Mouse (Mus musculus): Measurements from ENCODE around the gene Cblb. TPM values are rescaled to one million over a fixed set of nuclear protein-coding genes. Genes with fewer than 3 reads are reported as not detected.

Gene Cblb
- polyA plus RNA-seq, 1 experiment: 1.2 TPM

- no peak overlapping the region for H3K4me3 ChIP-seq (replicated peaks)
- peaks cover 47% of the 10 kb centered on the region for H3K4me1 ChIP-seq
- no peak for TF ChIP-seq GATA1 (IDR thresholded peaks at IDR 0.05; ENCODE audit: borderline replicate concordance, low read length)
- TF ChIP-seq FLI1 (IDR thresholded peaks at IDR 0.05; ENCODE audit: low read length): no peak
These were observed 3.3 kb downstream of the Cblb start for GRCm38 (mm10) chr16:52034356-52034755.

GRCm38 (mm10) chr16:52036295-52036694 lies 5.3 kb downstream of the Cblb start:
- H3K36me3 ChIP-seq (replicated peaks; ENCODE audit: low read length): peaks cover 35% of the 10 kb centered on the region
- TF ChIP-seq GATA1 (IDR thresholded peaks at IDR 0.05; ENCODE audit: borderline replicate concordance, low read length): no peak
- TF ChIP-seq FLI1 (IDR thresholded peaks at IDR 0.05; ENCODE audit: low read length): no peak
- H3K27me3 ChIP-seq (replicated peaks): no peaks in the 10 kb centered on the region
- peaks cover 42% of the 10 kb centered on the region for H3K4me1 ChIP-seq
- no peaks in the 10 kb centered on the region for H3K9me3 ChIP-seq
- H3K4me3 ChIP-seq (replicated peaks): no peak overlapping the region

More at GRCm38 (mm10) chr16:52034356-52034755, 3.3 kb downstream of the Cblb start:
- H3K9me3 ChIP-seq: no peaks in the 10 kb centered on the region
- no peaks in the 10 kb centered on the region for H3K27me3 ChIP-seq (replicated peaks)
- peaks cover 30% of the 10 kb centered on the region for H3K36me3 ChIP-seq (replicated peaks; ENCODE audit: low read length)

GRCm38 (mm10) chr16:52038283-52038682 lies 7.3 kb downstream of the Cblb start:
- no peak for TF ChIP-seq GATA1 (IDR thresholded peaks at IDR 0.05; ENCODE audit: borderline replicate concordance, low read length)
- TF ChIP-seq FLI1 (IDR thresholded peaks at IDR 0.05; ENCODE audit: low read length): no peak
- Histone ChIP-seq H3K4me3 (replicated peaks) (no peak overlapping the region), H3K9me3 (no peaks in the 10 kb centered on the region), H3K27me3 (replicated peaks) (no peaks in the 10 kb centered on the region), H3K4me1 (peaks cover 38% of the 10 kb centered on the region), H3K36me3 (replicated peaks; ENCODE audit: low read length) (peaks cover 41% of the 10 kb centered on the region)

- TF ChIP-seq GATA1 (IDR thresholded peaks at IDR 0.05; ENCODE audit: borderline replicate concordance, low read length) (no peak), FLI1 (IDR thresholded peaks at IDR 0.05; ENCODE audit: low read length) (no peak)
- Histone ChIP-seq H3K4me3 (replicated peaks) (no peak overlapping the region), H3K4me1 (peaks cover 37% of the 10 kb centered on the region), H3K36me3 (replicated peaks; ENCODE audit: low read length) (peaks cover 41% of the 10 kb centered on the region), H3K9me3 (no peaks in the 10 kb centered on the region), H3K27me3 (replicated peaks) (no peaks in the 10 kb centered on the region)
These were observed 7.8 kb downstream of the Cblb start for GRCm38 (mm10) chr16:52038821-52039220.

GRCm38 (mm10) chr16:52040937-52041336 lies 9.9 kb downstream of the Cblb start:
- peaks cover 19% of the 10 kb centered on the region; the same call in 1 of the 2 replicates for H3K4me1 ChIP-seq
- peaks cover 21% of the 10 kb centered on the region for H3K36me3 ChIP-seq (replicated peaks; ENCODE audit: low read length)
- H3K27me3 ChIP-seq (replicated peaks): no peaks in the 10 kb centered on the region

GRCm38 (mm10) chr16:52042667-52043379 lies 11.8 kb downstream of the Cblb start:
- Histone ChIP-seq H3K4me3 (replicated peaks) (no peak overlapping the region), H3K9me3 (no peaks in the 10 kb centered on the region), H3K27me3 (replicated peaks) (no peaks in the 10 kb centered on the region), H3K36me3 (replicated peaks; ENCODE audit: low read length) (peaks cover 27% of the 10 kb centered on the region), H3K4me1 (peaks cover 12% of the 10 kb centered on the region; the same call in 1 of the 2 replicates)
- no peak for TF ChIP-seq GATA1 (IDR thresholded peaks at IDR 0.05; ENCODE audit: borderline replicate concordance, low read length)
- no peak for TF ChIP-seq FLI1 (IDR thresholded peaks at IDR 0.05; ENCODE audit: low read length)

More at GRCm38 (mm10) chr16:52040937-52041336, 9.9 kb downstream of the Cblb start:
- no peaks in the 10 kb centered on the region for H3K9me3 ChIP-seq
- TF ChIP-seq FLI1 (IDR thresholded peaks at IDR 0.05; ENCODE audit: low read length) (no peak), GATA1 (IDR thresholded peaks at IDR 0.05; ENCODE audit: borderline replicate concordance, low read length) (no peak)
- H3K4me3 ChIP-seq (replicated peaks): no peak overlapping the region

GRCm38 (mm10) chr16:52043380-52044117 lies 12.5 kb downstream of the Cblb start:
- no peak overlapping the region for H3K4me3 ChIP-seq (replicated peaks)
- H3K4me1 ChIP-seq: peaks cover 7% of the 10 kb centered on the region; the same call in 1 of the 2 replicates
- H3K36me3 ChIP-seq (replicated peaks; ENCODE audit: low read length): peaks cover 29% of the 10 kb centered on the region
- no peak for TF ChIP-seq FLI1 (IDR thresholded peaks at IDR 0.05; ENCODE audit: low read length)
- no peak for TF ChIP-seq GATA1 (IDR thresholded peaks at IDR 0.05; ENCODE audit: borderline replicate concordance, low read length)
- no peaks in the 10 kb centered on the region for H3K9me3 ChIP-seq
- H3K27me3 ChIP-seq (replicated peaks): no peaks in the 10 kb centered on the region

- TF ChIP-seq GATA1 (IDR thresholded peaks at IDR 0.05; ENCODE audit: borderline replicate concordance, low read length) (no peak), FLI1 (IDR thresholded peaks at IDR 0.05; ENCODE audit: low read length) (no peak)
- no peaks in the 10 kb centered on the region for H3K27me3 ChIP-seq (replicated peaks)
- no peaks in the 10 kb centered on the region for H3K9me3 ChIP-seq
- H3K4me3 ChIP-seq (replicated peaks): no peak overlapping the region
- H3K4me1 ChIP-seq: peaks cover 7% of the 10 kb centered on the region; the same call in 1 of the 2 replicates
- peaks cover 36% of the 10 kb centered on the region for H3K36me3 ChIP-seq (replicated peaks; ENCODE audit: low read length)
These were observed 13.5 kb downstream of the Cblb start for GRCm38 (mm10) chr16:52044518-52044917.

- H3K9me3 ChIP-seq: no peaks in the 10 kb centered on the region
- peaks cover 39% of the 10 kb centered on the region for H3K36me3 ChIP-seq (replicated peaks; ENCODE audit: low read length)
- H3K4me3 ChIP-seq (replicated peaks): no peak overlapping the region
- TF ChIP-seq GATA1 (IDR thresholded peaks at IDR 0.05; ENCODE audit: borderline replicate concordance, low read length): no peak
- no peak for TF ChIP-seq FLI1 (IDR thresholded peaks at IDR 0.05; ENCODE audit: low read length)
- no peaks in the 10 kb centered on the region for H3K27me3 ChIP-seq (replicated peaks)
- H3K4me1 ChIP-seq: peaks cover 7% of the 10 kb centered on the region; the same call in 1 of the 2 replicates
These were observed 14.0 kb downstream of the Cblb start for GRCm38 (mm10) chr16:52044985-52045384.

GRCm38 (mm10) chr16:52046464-52046863 lies 15.4 kb downstream of the Cblb start:
- H3K4me3 ChIP-seq (replicated peaks): no peak overlapping the region
- H3K36me3 ChIP-seq (replicated peaks; ENCODE audit: low read length): peaks cover 46% of the 10 kb centered on the region
- no peak for TF ChIP-seq FLI1 (IDR thresholded peaks at IDR 0.05; ENCODE audit: low read length)
- TF ChIP-seq GATA1 (IDR thresholded peaks at IDR 0.05; ENCODE audit: borderline replicate concordance, low read length): no peak
- H3K27me3 ChIP-seq (replicated peaks): no peaks in the 10 kb centered on the region
- no peaks in the 10 kb centered on the region for H3K9me3 ChIP-seq
- H3K4me1 ChIP-seq: peaks cover 7% of the 10 kb centered on the region; the same call in 1 of the 2 replicates

All from megakaryocyte, embryonic 14.5 days (primary cell).